Mouse (Mus musculus) lung, embryonic 14.5 days (tissue): ENCODE measurements at regions not wholly inside any gene's neighbourhood (a gene's known extent, or its start where the extent isn't known, plus 50 kb on each side); places are given as distances from the start of the nearest gene placed in this dataset.

Experiments
- ATAC-seq: fragments of 200-750 bp; cut with Nextera tagmentation; 2 replicates; pipeline ENCODE4 v1.8.0; 2017; ENCODE audit warnings: mild to moderate bottlenecking, moderate TSS enrichment, moderate library complexity; ENCODE audit not compliant: insufficient read depth
- DNase-seq: peaks from one replicate; pipeline ENCODE4 v3.0.0-alpha.2; 2015
- H3K27ac ChIP-seq: fragments of 300-500 bp; sonication (generic); 2 replicates; pipeline ENCODE4 v1.5.1; 2014; ENCODE audit warnings: low read depth, mild to moderate bottlenecking, moderate library complexity
- H3K27me3 ChIP-seq: fragments of 300-500 bp; sonication (generic); 2 replicates; pipeline ENCODE4 v1.6.1; 2014; ENCODE audit warnings: low read length, control low read depth; ENCODE audit not compliant: insufficient read depth
- H3K36me3 ChIP-seq: fragments of 300-500 bp; sonication (generic); 2 replicates; pipeline ENCODE4 v1.6.1; 2014; ENCODE audit warnings: control low read depth; ENCODE audit not compliant: insufficient read depth
- H3K4me1 ChIP-seq: fragments of 300-500 bp; sonication (generic); 2 replicates; pipeline ENCODE4 v1.6.1; 2014; ENCODE audit warnings: antibody characterized with exemption, control low read depth; ENCODE audit not compliant: insufficient read depth
- H3K4me2 ChIP-seq: fragments of 300-500 bp; sonication (generic); 2 replicates; pipeline ENCODE4 v1.6.1; 2014; ENCODE audit warnings: mild to moderate bottlenecking
- H3K4me3 ChIP-seq: fragments of 300-500 bp; sonication (generic); 2 replicates; pipeline ENCODE4 v1.5.1; 2014; ENCODE audit warnings: low read depth, low read length
- H3K9ac ChIP-seq: fragments of 300-500 bp; sonication (generic); 2 replicates; pipeline ENCODE4 v1.6.1; 2014
- H3K9me3 ChIP-seq: fragments of 300-500 bp; sonication (generic); 2 replicates; pipeline ENCODE4 v1.6.1; 2016; ENCODE audit warnings: low read depth, low read length, control low read depth
- CTCF ChIP-seq: IDR thresholded peaks from 2 replicates; pipeline ENCODE4 v1.5.1; 2016; ENCODE audit warnings: antibody characterized with exemption, low read depth
- WGBS: fragments of 180-500 bp; shearing (Covaris S2); extraction: QIAGEN DNeasy Blood & Tissue Kit; methylation state at CpG from one replicate; pipeline ENCODE4 v1.1.7; 2014; 5-methylcytosine and 5-hydroxymethylcytosine counted together

DNA sequence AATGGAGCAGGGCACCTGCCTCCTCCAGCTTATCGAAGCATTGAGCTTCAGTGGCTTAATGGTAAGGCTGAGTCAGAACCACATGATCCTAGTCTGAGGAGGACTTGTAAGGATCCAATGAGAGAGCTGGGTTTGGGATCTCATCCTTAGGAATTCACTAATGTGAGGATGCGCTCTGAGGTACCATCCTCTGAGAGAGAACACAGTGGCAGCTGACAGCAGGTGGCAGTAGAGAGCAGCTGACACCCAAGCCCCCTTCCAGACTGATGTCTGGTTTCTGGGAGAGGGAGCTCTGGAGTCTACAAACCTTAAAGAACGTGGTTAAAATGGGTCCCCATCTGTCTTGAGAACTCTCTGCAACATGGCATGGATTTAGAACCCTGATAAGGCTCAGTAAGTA is 137.8 kb downstream of the B3glct start:
- H3K27me3 ChIP-seq: no peaks in the 10 kb centered on the region
- no peaks in the 10 kb centered on the region for H3K9me3 ChIP-seq
- DNase-seq (peak; percentile 80), ATAC-seq (peak; percentile 25; the same call in 1 of the 2 replicates)
- no peaks in the 10 kb centered on the region for H3K4me1 ChIP-seq
- no peaks in the 10 kb centered on the region for H3K36me3 ChIP-seq
- H3K27ac ChIP-seq: no peak overlapping the region
- WGBS: 32% methylated on average over 3 of the region's 3 CpGs
- no peak overlapping the region for H3K4me2 ChIP-seq
- H3K4me3 ChIP-seq: no peak overlapping the region
- TF ChIP-seq CTCF: peak; percentile 83
- H3K9ac ChIP-seq: no peak overlapping the region

DNA sequence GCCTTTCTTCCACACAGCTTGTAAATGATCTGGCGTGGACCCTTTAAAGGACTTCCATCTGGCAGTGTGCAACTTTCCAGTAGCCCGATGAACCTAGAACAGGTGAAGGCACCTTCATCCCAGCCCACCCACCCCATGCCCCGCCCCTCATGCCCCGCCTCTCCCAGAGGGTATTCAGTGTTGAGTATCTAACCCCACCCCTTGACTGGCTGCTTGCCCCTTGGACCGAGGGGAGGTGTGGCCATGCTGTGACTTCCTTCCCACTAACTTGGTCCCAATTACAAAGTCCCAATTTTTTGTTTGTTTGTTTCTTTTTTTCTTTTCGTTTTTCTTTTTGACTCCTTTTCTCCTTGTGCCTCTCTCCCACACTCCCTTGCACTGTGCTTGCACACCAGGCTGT is 140.8 kb downstream of the B3glct start:
- Histone ChIP-seq H3K27me3 (no peaks in the 10 kb centered on the region), H3K9ac (no peak overlapping the region), H3K4me1 (no peaks in the 10 kb centered on the region), H3K9me3 (no peaks in the 10 kb centered on the region), H3K4me2 (no peak overlapping the region), H3K27ac (no peak overlapping the region), H3K4me3 (no peak overlapping the region), H3K36me3 (no peaks in the 10 kb centered on the region)
- TF ChIP-seq CTCF: no peak
- 30% methylated on average over 6 of the region's 6 CpGs for WGBS
- ATAC-seq (no peak), DNase-seq (no peak)

DNA sequence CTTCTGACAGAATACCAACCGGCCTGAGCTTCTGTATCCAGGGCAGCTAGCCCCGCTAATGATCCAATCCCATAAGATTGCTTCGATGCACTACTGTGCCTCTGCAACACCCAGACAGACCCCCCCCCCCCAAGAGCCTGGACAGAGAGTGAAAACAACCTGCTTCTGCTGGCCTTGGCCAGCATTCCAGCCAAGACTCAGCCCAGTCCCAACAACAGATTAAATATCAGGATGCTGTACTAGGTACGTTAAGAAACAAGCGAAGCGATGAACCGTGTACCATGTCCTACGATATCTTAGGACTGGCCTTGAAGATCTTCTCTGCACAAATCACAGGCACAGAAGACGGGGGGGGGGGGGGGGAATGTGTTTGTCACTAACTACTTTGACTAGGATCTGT is 145.8 kb downstream of the B3glct start:
- Histone ChIP-seq H3K4me2 (no peak overlapping the region), H3K9ac (no peak overlapping the region), H3K36me3 (no peaks in the 10 kb centered on the region), H3K27ac (no peak overlapping the region), H3K4me1 (no peaks in the 10 kb centered on the region), H3K27me3 (no peaks in the 10 kb centered on the region), H3K9me3 (no peaks in the 10 kb centered on the region), H3K4me3 (no peak overlapping the region)
- WGBS: 87% methylated on average over 9 of the region's 9 CpGs
- no peak for TF ChIP-seq CTCF
- ATAC-seq (no peak), DNase-seq (no peak)

DNA sequence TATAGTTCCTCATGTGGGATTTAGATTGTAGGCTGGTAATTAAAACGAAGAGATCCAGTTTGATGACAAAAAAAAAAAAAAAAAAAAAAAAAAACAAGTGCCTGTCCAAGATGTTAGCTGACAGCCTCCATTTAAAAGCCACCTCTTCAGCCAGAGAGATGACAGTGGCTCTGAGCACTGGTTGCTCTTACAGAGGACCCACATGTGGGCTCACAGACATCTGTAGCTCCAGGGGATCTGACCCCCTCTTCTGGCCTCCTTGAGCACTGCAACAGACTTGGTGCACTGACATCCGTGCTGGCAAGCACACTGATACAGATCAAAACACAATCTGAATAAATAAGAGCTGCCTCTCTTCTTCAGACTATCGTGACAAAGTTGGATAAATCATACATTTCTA is 149.6 kb downstream of the B3glct start:
- no peak for ATAC-seq
- no peaks in the 10 kb centered on the region for H3K4me1 ChIP-seq
- WGBS: 35% methylated on average over 3 of the region's 3 CpGs
- H3K27ac ChIP-seq: no peak overlapping the region
- no peak overlapping the region for H3K4me2 ChIP-seq
- H3K9ac ChIP-seq: no peak overlapping the region
- H3K4me3 ChIP-seq: no peak overlapping the region
- no peaks in the 10 kb centered on the region for H3K36me3 ChIP-seq
- no peaks in the 10 kb centered on the region for H3K9me3 ChIP-seq
- TF ChIP-seq CTCF: peak; percentile 21; the same call in 1 of the 2 replicates
- no peaks in the 10 kb centered on the region for H3K27me3 ChIP-seq
- peak; percentile 21 for DNase-seq

DNA sequence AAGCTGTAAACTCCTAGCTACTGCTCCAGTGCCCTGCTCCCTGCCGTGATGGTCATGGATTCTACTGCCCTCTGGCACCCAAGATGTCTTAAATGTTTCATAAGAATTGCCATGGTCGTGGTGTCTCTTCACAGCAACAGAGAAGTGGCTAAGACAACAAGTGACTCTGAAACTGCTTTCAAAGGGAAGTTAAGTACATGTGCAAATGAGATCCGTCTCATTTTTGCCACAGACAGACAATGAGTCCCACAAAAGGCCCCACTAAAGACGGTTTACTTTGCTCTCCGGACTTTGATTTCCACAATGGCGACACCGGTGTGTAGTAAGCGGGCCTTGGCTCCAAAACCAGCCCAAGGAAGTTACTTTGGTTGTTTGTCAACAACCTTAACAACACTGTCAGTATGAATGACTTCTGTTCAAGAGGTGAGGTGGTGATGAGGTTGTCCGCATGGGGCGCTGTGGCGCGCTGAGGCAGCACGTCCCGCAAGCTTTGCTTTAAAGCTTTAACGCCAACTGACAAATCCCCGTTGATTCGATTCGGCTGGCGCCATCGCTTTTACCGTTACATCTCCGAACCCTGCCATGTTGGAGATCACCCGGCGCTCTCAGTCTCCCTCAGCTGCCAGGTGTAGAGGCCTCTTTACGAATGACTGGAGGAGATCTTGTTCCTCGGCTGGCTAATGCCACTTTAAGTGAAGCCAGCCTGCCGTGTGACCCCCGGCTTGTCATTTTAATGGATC is 153.3 kb downstream of the B3glct start:
- 5% methylated on average over 28 of the region's 28 CpGs for WGBS
- Histone ChIP-seq H3K9me3 (no peaks in the 10 kb centered on the region), H3K4me2 (peak overlapping the region; percentile 67), H3K27ac (no peak overlapping the region), H3K27me3 (no peaks in the 10 kb centered on the region), H3K4me3 (peak overlapping the region; percentile 28), H3K36me3 (no peaks in the 10 kb centered on the region), H3K4me1 (no peaks in the 10 kb centered on the region), H3K9ac (peak overlapping the region; percentile 41; the same call in 1 of the 2 replicates)
- DNase-seq (peak; percentile 84), ATAC-seq (no peak; the same call in 1 of the 2 replicates)
- peak; percentile 85 for TF ChIP-seq CTCF

DNA sequence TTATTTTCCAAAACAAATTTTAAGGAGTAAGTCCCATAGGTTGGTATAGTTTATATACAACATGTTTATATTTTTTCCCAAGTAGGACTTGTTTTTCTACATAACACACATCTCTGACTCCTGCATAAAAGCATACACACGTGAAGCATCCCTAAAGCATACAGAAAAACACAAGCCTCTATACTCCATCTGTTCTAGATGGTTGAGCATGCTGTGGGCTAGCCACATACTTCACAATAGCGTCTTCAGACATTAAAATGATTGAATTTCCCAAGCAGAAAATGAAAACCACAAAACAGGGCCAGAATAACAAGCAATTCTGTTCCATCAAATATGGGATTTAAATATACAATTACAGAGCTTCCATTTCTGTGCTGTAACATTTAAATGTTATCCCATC is 159.3 kb downstream of the B3glct start:
- no peak overlapping the region for H3K27ac ChIP-seq
- WGBS: 66% methylated on average over 2 of the region's 2 CpGs
- no peak overlapping the region for H3K4me3 ChIP-seq
- H3K9me3 ChIP-seq: no peaks in the 10 kb centered on the region
- no peak overlapping the region for H3K4me2 ChIP-seq
- H3K36me3 ChIP-seq: no peaks in the 10 kb centered on the region
- no peaks in the 10 kb centered on the region for H3K4me1 ChIP-seq
- DNase-seq: no peak
- no peak for ATAC-seq
- no peak for TF ChIP-seq CTCF
- H3K9ac ChIP-seq: no peak overlapping the region
- no peaks in the 10 kb centered on the region for H3K27me3 ChIP-seq

DNA sequence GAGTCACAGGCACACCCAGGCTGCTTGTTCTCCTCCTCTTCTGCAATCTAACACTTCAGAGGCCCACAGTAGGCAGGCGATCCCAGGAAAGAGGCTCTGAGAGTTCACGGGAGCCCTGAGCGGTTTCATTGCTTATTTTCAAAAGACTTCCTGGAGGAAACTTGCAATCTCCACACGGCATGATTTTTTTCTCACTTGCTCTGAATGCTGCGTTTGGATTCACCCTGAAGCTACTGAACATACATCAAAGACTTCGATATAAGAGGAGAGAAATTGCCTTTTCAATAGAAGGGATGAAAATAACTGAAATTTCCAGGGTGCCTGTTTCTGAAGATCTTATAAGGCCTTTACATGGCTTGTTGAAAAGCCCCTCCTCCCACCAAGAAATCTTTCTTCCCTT is 164.5 kb downstream of the B3glct start:
- H3K9me3 ChIP-seq: no peaks in the 10 kb centered on the region
- no peak for TF ChIP-seq CTCF
- 36% methylated on average over 6 of the region's 6 CpGs for WGBS
- H3K4me2 ChIP-seq: no peak overlapping the region
- H3K4me3 ChIP-seq: no peak overlapping the region
- H3K9ac ChIP-seq: no peak overlapping the region
- H3K4me1 ChIP-seq: no peaks in the 10 kb centered on the region
- no peak overlapping the region for H3K27ac ChIP-seq
- no peaks in the 10 kb centered on the region for H3K27me3 ChIP-seq
- no peaks in the 10 kb centered on the region for H3K36me3 ChIP-seq
- DNase-seq (no peak), ATAC-seq (no peak)
